Mouse (Mus musculus): ENCODE data around the gene Vdac2. TPM values are rescaled to one million over a fixed set of nuclear protein-coding genes. Genes with fewer than 3 reads are reported as not detected.

Vdac2 gene
- polyA plus RNA-seq, 1 experiment, result 242 TPM

GRCm38 (mm10) chr14:21802543-21803206, 22.4 kb upstream of the Vdac2 start:
- H3K4me3 ChIP-seq (ENCODE audit: insufficient read depth, poor library complexity, severe bottlenecking), result no peak overlapping the region
- no peak for TF ChIP-seq MYOD1 (IDR thresholded peaks at IDR 0.05; ENCODE audit: control insufficient read depth, insufficient read length, low read depth)
- no peak for TF ChIP-seq CTCF (IDR thresholded peaks at IDR 0.05; ENCODE audit: control insufficient read depth, insufficient read depth, insufficient read length)
- no peak for TF ChIP-seq CEBPB (IDR thresholded peaks at IDR 0.05; ENCODE audit: low read depth)
- no peak for TF ChIP-seq FOSL1 (IDR thresholded peaks at IDR 0.05; ENCODE audit: insufficient read depth, low read length, poor library complexity, severe bottlenecking)
- TF ChIP-seq MAX (IDR thresholded peaks at IDR 0.05), result no peak
- TF ChIP-seq MYOG (IDR thresholded peaks at IDR 0.05; ENCODE audit: control insufficient read depth, extremely low read depth, insufficient read length), result no peak
- no peak for TF ChIP-seq USF1 (IDR thresholded peaks at IDR 0.05; ENCODE audit: low read depth)
- H3ac ChIP-seq (ENCODE audit: control insufficient read depth, insufficient read length, low read depth), result no peak overlapping the region
- no peaks in the 10 kb centered on the region for H3K79me3 ChIP-seq (ENCODE audit: low read depth)
- H3K79me2 ChIP-seq (ENCODE audit: control insufficient read depth, insufficient read depth), result no peaks in the 10 kb centered on the region
- H3K36me3 ChIP-seq (ENCODE audit: control insufficient read depth, insufficient read depth), result peaks cover 6% of the 10 kb centered on the region
- H3K27me3 ChIP-seq (ENCODE audit: control insufficient read depth, insufficient read depth, insufficient read length), result no peaks in the 10 kb centered on the region

- Histone ChIP-seq H3K27me3 (ENCODE audit: control insufficient read depth, insufficient read depth, insufficient read length) (no peaks in the 10 kb centered on the region), H3K79me3 (ENCODE audit: low read depth) (no peaks in the 10 kb centered on the region), H3K4me3 (ENCODE audit: insufficient read depth, poor library complexity, severe bottlenecking) (no peak overlapping the region), H3ac (ENCODE audit: control insufficient read depth, insufficient read length, low read depth) (no peak overlapping the region), H3K36me3 (ENCODE audit: control insufficient read depth, insufficient read depth) (no peaks in the 10 kb centered on the region), H3K79me2 (ENCODE audit: control insufficient read depth, insufficient read depth) (no peaks in the 10 kb centered on the region)
- TF ChIP-seq FOSL1 (IDR thresholded peaks at IDR 0.05; ENCODE audit: insufficient read depth, low read length, poor library complexity, severe bottlenecking), result no peak
- no peak for TF ChIP-seq MAX (IDR thresholded peaks at IDR 0.05)
- TF ChIP-seq USF1 (IDR thresholded peaks at IDR 0.05; ENCODE audit: low read depth), result no peak
- no peak for TF ChIP-seq MYOG (IDR thresholded peaks at IDR 0.05; ENCODE audit: control insufficient read depth, extremely low read depth, insufficient read length)
- TF ChIP-seq CTCF (IDR thresholded peaks at IDR 0.05; ENCODE audit: control insufficient read depth, insufficient read depth, insufficient read length), result no peak
- TF ChIP-seq CEBPB (IDR thresholded peaks at IDR 0.05; ENCODE audit: low read depth), result no peak
- no peak for TF ChIP-seq MYOD1 (IDR thresholded peaks at IDR 0.05; ENCODE audit: control insufficient read depth, insufficient read length, low read depth)
Measured at GRCm38 (mm10) chr14:21806203-21806602, 18.8 kb upstream of the Vdac2 start.

GRCm38 (mm10) chr14:21806631-21807160, 18.3 kb upstream of the Vdac2 start:
- Histone ChIP-seq H3K36me3 (ENCODE audit: control insufficient read depth, insufficient read depth) (no peaks in the 10 kb centered on the region), H3ac (ENCODE audit: control insufficient read depth, insufficient read length, low read depth) (no peak overlapping the region), H3K79me3 (ENCODE audit: low read depth) (no peaks in the 10 kb centered on the region), H3K79me2 (ENCODE audit: control insufficient read depth, insufficient read depth) (no peaks in the 10 kb centered on the region), H3K27me3 (ENCODE audit: control insufficient read depth, insufficient read depth, insufficient read length) (no peaks in the 10 kb centered on the region), H3K4me3 (ENCODE audit: insufficient read depth, poor library complexity, severe bottlenecking) (no peak overlapping the region)
- TF ChIP-seq USF1 (IDR thresholded peaks at IDR 0.05; ENCODE audit: low read depth), result no peak
- TF ChIP-seq MYOG (IDR thresholded peaks at IDR 0.05; ENCODE audit: control insufficient read depth, extremely low read depth, insufficient read length), result no peak
- no peak for TF ChIP-seq MAX (IDR thresholded peaks at IDR 0.05)
- no peak for TF ChIP-seq FOSL1 (IDR thresholded peaks at IDR 0.05; ENCODE audit: insufficient read depth, low read length, poor library complexity, severe bottlenecking)
- no peak for TF ChIP-seq CTCF (IDR thresholded peaks at IDR 0.05; ENCODE audit: control insufficient read depth, insufficient read depth, insufficient read length)
- no peak for TF ChIP-seq MYOD1 (IDR thresholded peaks at IDR 0.05; ENCODE audit: control insufficient read depth, insufficient read length, low read depth)
- TF ChIP-seq CEBPB (IDR thresholded peaks at IDR 0.05; ENCODE audit: low read depth), result no peak

GRCm38 (mm10) chr14:21808208-21808922, 16.7 kb upstream of the Vdac2 start:
- no peaks in the 10 kb centered on the region for H3K79me3 ChIP-seq (ENCODE audit: low read depth)
- H3K27me3 ChIP-seq (ENCODE audit: control insufficient read depth, insufficient read depth, insufficient read length), result no peaks in the 10 kb centered on the region
- H3K4me3 ChIP-seq (ENCODE audit: insufficient read depth, poor library complexity, severe bottlenecking), result no peak overlapping the region
- peak; percentile 4 for TF ChIP-seq MYOD1 (IDR thresholded peaks at IDR 0.05; ENCODE audit: control insufficient read depth, insufficient read length, low read depth)
- TF ChIP-seq MAX (IDR thresholded peaks at IDR 0.05), result peak; percentile 77
- peak; percentile 45 for TF ChIP-seq CEBPB (IDR thresholded peaks at IDR 0.05; ENCODE audit: low read depth)
- no peak for TF ChIP-seq CTCF (IDR thresholded peaks at IDR 0.05; ENCODE audit: control insufficient read depth, insufficient read depth, insufficient read length)
- TF ChIP-seq FOSL1 (IDR thresholded peaks at IDR 0.05; ENCODE audit: insufficient read depth, low read length, poor library complexity, severe bottlenecking), result peak; percentile 61
- H3K79me2 ChIP-seq (ENCODE audit: control insufficient read depth, insufficient read depth), result no peaks in the 10 kb centered on the region
- no peak overlapping the region for H3ac ChIP-seq (ENCODE audit: control insufficient read depth, insufficient read length, low read depth)
- no peaks in the 10 kb centered on the region for H3K36me3 ChIP-seq (ENCODE audit: control insufficient read depth, insufficient read depth)

GRCm38 (mm10) chr14:21809418-21809817, 15.6 kb upstream of the Vdac2 start:
- Histone ChIP-seq H3ac (ENCODE audit: control insufficient read depth, insufficient read length, low read depth) (no peak overlapping the region), H3K79me2 (ENCODE audit: control insufficient read depth, insufficient read depth) (no peaks in the 10 kb centered on the region), H3K79me3 (ENCODE audit: low read depth) (no peaks in the 10 kb centered on the region), H3K4me3 (ENCODE audit: insufficient read depth, poor library complexity, severe bottlenecking) (no peak overlapping the region), H3K36me3 (ENCODE audit: control insufficient read depth, insufficient read depth) (no peaks in the 10 kb centered on the region), H3K27me3 (ENCODE audit: control insufficient read depth, insufficient read depth, insufficient read length) (no peaks in the 10 kb centered on the region)
- TF ChIP-seq FOSL1 (IDR thresholded peaks at IDR 0.05; ENCODE audit: insufficient read depth, low read length, poor library complexity, severe bottlenecking) (no peak), MAX (IDR thresholded peaks at IDR 0.05) (no peak), CEBPB (IDR thresholded peaks at IDR 0.05; ENCODE audit: low read depth) (no peak), MYOG (IDR thresholded peaks at IDR 0.05; ENCODE audit: control insufficient read depth, extremely low read depth, insufficient read length) (no peak), USF1 (IDR thresholded peaks at IDR 0.05; ENCODE audit: low read depth) (no peak), CTCF (IDR thresholded peaks at IDR 0.05; ENCODE audit: control insufficient read depth, insufficient read depth, insufficient read length) (no peak), MYOD1 (IDR thresholded peaks at IDR 0.05; ENCODE audit: control insufficient read depth, insufficient read length, low read depth) (no peak)
